Mouse (Mus musculus) thymus, adult 2 months (tissue): ENCODE measurements at regions not wholly inside any gene's neighbourhood (a gene's known extent, or its start where the extent isn't known, plus 50 kb on each side); places are given as distances from the start of the nearest gene placed in this dataset.

Source experiments
- DNase-seq: peaks from one replicate; pipeline ENCODE4 v3.0.0; 2021
- H3K27ac ChIP-seq: fragments of 200-500 bp; 2 replicates; pipeline ENCODE4 v1.5.1; 2012; ENCODE audit warnings: low read length, control low read depth; ENCODE audit not compliant: control insufficient read depth, insufficient read depth
- H3K27me3 ChIP-seq: fragments of 200-500 bp; 2 replicates; pipeline ENCODE4 v1.6.1; 2012; ENCODE audit warnings: mild to moderate bottlenecking, low read length, moderate library complexity, mixed read lengths; ENCODE audit not compliant: control insufficient read depth, insufficient read depth
- H3K36me3 ChIP-seq: fragments of 200-500 bp; 2 replicates; pipeline ENCODE4 v1.6.1; 2012; ENCODE audit warnings: mild to moderate bottlenecking, low read length, moderate library complexity; ENCODE audit not compliant: control insufficient read depth, insufficient read depth
- H3K4me1 ChIP-seq: fragments of 200-500 bp; replicated peaks from 2 replicates; pipeline ENCODE4 v1.6.1; 2012; ENCODE audit warnings: low read length; ENCODE audit not compliant: control insufficient read depth, insufficient read depth
- H3K4me3 ChIP-seq: fragments of 200-500 bp; 2 replicates; pipeline ENCODE4 v1.5.1; 2012; ENCODE audit warnings: mild to moderate bottlenecking, low read length, control low read depth, moderate library complexity; ENCODE audit not compliant: control insufficient read depth, insufficient read depth
- CTCF ChIP-seq: fragments of 200-500 bp; IDR thresholded peaks from 2 replicates; pipeline ENCODE4 v1.5.1; 2012; ENCODE audit warnings: mild to moderate bottlenecking, control low read depth, low read length, moderate library complexity, borderline replicate concordance; ENCODE audit not compliant: control insufficient read depth, poor library complexity, insufficient read depth; ENCODE audit errors: extremely low read depth
- POLR2A ChIP-seq: fragments of 200-500 bp; IDR thresholded peaks from 2 replicates; pipeline ENCODE4 v1.6.1; 2012; ENCODE audit warnings: mild to moderate bottlenecking, low read length, control low read depth, moderate library complexity; ENCODE audit not compliant: control insufficient read depth, poor library complexity, insufficient read depth; ENCODE audit errors: extremely low read depth
- WGBS: fragments of 180-500 bp; shearing (Covaris S2); methylation state at CpG from one replicate; pipeline ENCODE4 v1.1.7; 2018; 5-methylcytosine and 5-hydroxymethylcytosine counted together

- H3K4me1 ChIP-seq, result 0 out of 2 replicates have a peak, but pooled peaks cover 2% of the 10 kb centered on the region
- no peaks in the 10 kb centered on the region for H3K27me3 ChIP-seq
- H3K36me3 ChIP-seq, result no peaks in the 10 kb centered on the region
- no peak overlapping the region for H3K27ac ChIP-seq
- DNase-seq, result no peak
- TF ChIP-seq CTCF (no peak), POLR2A (no peak)
- WGBS, result 94% methylated on average over 9 of the region's 9 CpGs
- no peak overlapping the region for H3K4me3 ChIP-seq
Measured at GRCm38 (mm10) chr17:88345433-88345832, 95.1 kb upstream of the Foxn2 start.

GRCm38 (mm10) chr17:88346896-88347295 is 93.6 kb upstream of the Foxn2 start:
- no peaks in the 10 kb centered on the region for H3K27me3 ChIP-seq
- H3K27ac ChIP-seq, result no peak overlapping the region
- WGBS, result 20% methylated on average over 3 of the region's 3 CpGs
- H3K4me3 ChIP-seq, result no peak overlapping the region
- TF ChIP-seq POLR2A, result no peak
- TF ChIP-seq CTCF, result no peak
- no peaks in the 10 kb centered on the region for H3K36me3 ChIP-seq
- H3K4me1 ChIP-seq, result 0 out of 2 replicates have a peak, but pooled peaks cover 2% of the 10 kb centered on the region
- DNase-seq, result no peak

- DNase-seq, result no peak
- no peak overlapping the region for H3K27ac ChIP-seq
- H3K4me3 ChIP-seq, result no peak overlapping the region
- H3K4me1 ChIP-seq, result no peaks in the 10 kb centered on the region
- no peaks in the 10 kb centered on the region for H3K36me3 ChIP-seq
- no peaks in the 10 kb centered on the region for H3K27me3 ChIP-seq
- 96% methylated on average over 5 of the region's 5 CpGs for WGBS
- TF ChIP-seq POLR2A, result no peak
- no peak for TF ChIP-seq CTCF
Measured at GRCm38 (mm10) chr17:88349825-88350460, 90.6 kb upstream of the Foxn2 start.

- TF ChIP-seq CTCF (no peak), POLR2A (no peak)
- no peaks in the 10 kb centered on the region for H3K27me3 ChIP-seq
- WGBS, result 84% methylated on average over 5 of the region's 5 CpGs
- DNase-seq, result no peak
- H3K4me1 ChIP-seq, result no peaks in the 10 kb centered on the region
- H3K36me3 ChIP-seq, result no peaks in the 10 kb centered on the region
- H3K4me3 ChIP-seq, result no peak overlapping the region
- H3K27ac ChIP-seq, result no peak overlapping the region
Measured at GRCm38 (mm10) chr17:88350986-88351385, 89.5 kb upstream of the Foxn2 start.

- no peak for DNase-seq
- no peaks in the 10 kb centered on the region for H3K27me3 ChIP-seq
- H3K4me1 ChIP-seq, result no peaks in the 10 kb centered on the region
- no peak for TF ChIP-seq POLR2A
- TF ChIP-seq CTCF, result no peak
- no peak overlapping the region for H3K27ac ChIP-seq
- H3K36me3 ChIP-seq, result no peaks in the 10 kb centered on the region
- no peak overlapping the region for H3K4me3 ChIP-seq
Measured at GRCm38 (mm10) chr17:88352960-88353359, 87.6 kb upstream of the Foxn2 start.

- Histone ChIP-seq H3K4me3 (no peak overlapping the region), H3K4me1 (no peaks in the 10 kb centered on the region), H3K27ac (no peak overlapping the region), H3K27me3 (no peaks in the 10 kb centered on the region), H3K36me3 (no peaks in the 10 kb centered on the region)
- no peak for DNase-seq
- 91% methylated on average over 2 of the region's 2 CpGs for WGBS
- TF ChIP-seq POLR2A (no peak), CTCF (no peak)
Measured at GRCm38 (mm10) chr17:88361161-88361560, 79.3 kb upstream of the Foxn2 start.

GRCm38 (mm10) chr17:88362404-88362803 is 78.1 kb upstream of the Foxn2 start:
- H3K4me1 ChIP-seq, result no peaks in the 10 kb centered on the region
- H3K27ac ChIP-seq, result no peak overlapping the region
- TF ChIP-seq CTCF, result no peak
- TF ChIP-seq POLR2A, result no peak
- H3K4me3 ChIP-seq, result no peak overlapping the region
- H3K27me3 ChIP-seq, result no peaks in the 10 kb centered on the region
- DNase-seq, result no peak
- 98% methylated on average over 11 of the region's 11 CpGs for whole genome bisulfite sequencing
- no peaks in the 10 kb centered on the region for H3K36me3 ChIP-seq
